17 mouse cellular contexts compared by ENCODE assay signal in the genomic region with DNA sequence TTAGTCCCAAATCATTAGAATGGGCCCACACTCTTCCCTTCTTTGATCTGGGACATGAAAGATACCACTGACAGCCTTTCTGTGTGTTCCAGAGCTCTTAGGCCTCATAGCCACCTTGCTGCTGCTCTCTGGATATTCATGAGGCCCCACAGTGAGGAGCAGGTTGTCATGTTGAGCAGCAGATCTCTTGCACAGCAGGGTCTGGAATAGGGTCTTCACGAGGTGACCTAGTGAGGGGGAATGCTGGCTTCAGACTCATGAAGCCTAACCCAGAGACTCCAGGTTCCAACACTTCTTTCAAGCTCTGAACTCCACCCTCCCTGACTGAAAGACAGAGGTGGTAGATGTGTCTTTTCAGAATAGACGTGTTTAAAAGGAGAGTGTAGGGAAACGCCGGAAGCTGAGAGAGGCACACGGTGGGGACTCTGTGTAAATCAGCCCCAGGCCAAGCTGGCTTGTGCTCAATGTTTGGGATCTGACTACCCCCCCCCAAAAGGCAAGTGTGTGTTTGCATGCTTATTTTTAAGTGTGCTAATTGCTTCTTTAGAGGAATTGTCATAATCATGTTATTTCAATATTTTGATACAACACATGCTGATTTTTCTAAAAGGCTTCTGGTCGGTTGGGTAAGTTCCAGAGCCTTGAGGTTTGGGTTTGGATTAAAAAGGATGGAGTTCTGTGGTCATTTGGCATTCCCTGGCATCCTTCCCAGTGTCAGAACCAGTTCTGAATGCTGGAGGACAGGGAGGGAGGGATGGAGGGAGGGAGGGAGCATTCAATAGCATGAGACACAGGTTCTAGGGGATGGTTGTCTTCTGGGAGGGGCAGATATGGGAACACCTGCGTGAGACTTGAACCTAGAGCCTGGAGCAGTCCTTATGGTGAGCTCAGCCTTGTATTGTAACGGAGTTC.
DNase-seq lines count a peak whose midpoint lies in the region; ATAC-seq and TF ChIP-seq lines count a peak whose summit lies in the region.
"Had no signal": no experiment of that assay in that cellular context is flagged by ENCODE, and none has a peak within 500 bp of the region (broad histone marks: within the 10 kb centered on the region; RNA-seq: fewer than 3 reads in every experiment).

No protein-coding gene starts in this region.

- H3K27me3 ChIP-seq in liver, postnatal 0 days (ENCODE audit: insufficient read depth, low read length), result no peaks in the 10 kb centered on the region
- H3K27me3 ChIP-seq: midbrain, embryonic 12.5 days had no signal

- TF ChIP-seq EP300 in liver, postnatal 0 days (IDR thresholded peaks at IDR 0.05; ENCODE audit: low read depth), result no peak

- TF ChIP-seq POLR2A in brain, embryonic 14.5 days (IDR thresholded peaks at IDR 0.05; ENCODE audit: borderline replicate concordance, extremely low read depth, insufficient read depth, insufficient read length, poor library complexity, severe bottlenecking), result no peak

- no peak overlapping the region for H3K4me3 ChIP-seq in liver, postnatal 0 days (ENCODE audit: low read depth, low read length)
- H3K4me3 ChIP-seq: limb, embryonic 13.5 days; midbrain, embryonic 12.5 days had no signal

- 72% methylated on average over 8 of the region's 8 CpGs for WGBS in liver, postnatal 0 days (ENCODE audit: insufficient replicate concordance)

- H3K9me3 ChIP-seq in liver, postnatal 0 days (ENCODE audit: low read length), result no peaks in the 10 kb centered on the region
- H3K9me3 ChIP-seq: limb, embryonic 13.5 days; midbrain, embryonic 12.5 days had no signal

- no peak overlapping the region for H3K9ac ChIP-seq in liver, postnatal 0 days (replicated peaks)
- H3K9ac ChIP-seq: limb, embryonic 13.5 days; midbrain, embryonic 12.5 days had no signal

- ATAC-seq in cerebellum, adult (ENCODE audit: insufficient number of reproducible peaks, low FRiP score, low TSS enrichment), result no peak
- ATAC-seq in liver, postnatal 0 days, result no peak

- peak; percentile 64 to 68 for DNase-seq in cerebellum, postnatal 14 days
- DNase-seq in left cerebral cortex, postnatal 4 days, result peak; percentile 18
- no peak for DNase-seq in left cerebral cortex, postnatal 14 days (ENCODE audit: low spot score in 2 of 2)
- DNase-seq in Muller cell, postnatal 12 days (ENCODE audit: inconsistent ontology term), result peak; percentile 93
- DNase-seq in brain, embryonic 14.5 days (ENCODE audit: low read depth), result peak; percentile 62
- DNase-seq in liver, postnatal 0 days, result no peak
- DNase-seq in B cell, adult 2 months, result no peak
- DNase-seq: heart, postnatal 14 days; kidney, adult 18-20 months; kidney, postnatal 14 days; right cerebral cortex, postnatal 4 days; thymus, postnatal 4 days had no signal

- H3K36me3 ChIP-seq in liver, postnatal 0 days (replicated peaks; ENCODE audit: insufficient read depth, low read length), result no peaks in the 10 kb centered on the region
- H3K36me3 ChIP-seq: limb, embryonic 13.5 days had no signal

- TF ChIP-seq CTCF in brain, embryonic 14.5 days (IDR thresholded peaks at IDR 0.05; ENCODE audit: borderline replicate concordance, extremely low read depth, insufficient read depth, insufficient read length), result no peak
- TF ChIP-seq CTCF in liver, postnatal 0 days (IDR thresholded peaks at IDR 0.05; ENCODE audit: low read depth), result no peak

- H3K4me1 ChIP-seq in liver, postnatal 0 days (ENCODE audit: insufficient read depth), result no peaks in the 10 kb centered on the region

- H3K27ac ChIP-seq in liver, postnatal 0 days (ENCODE audit: low read depth), result no peak overlapping the region
- H3K27ac ChIP-seq: limb, embryonic 13.5 days; macrophage; midbrain, embryonic 12.5 days had no signal

- intact Hi-C loops in left cerebral cortex, postnatal 4 days (cut with DNase I), result no loop called here
- intact Hi-C loops in left cerebral cortex, postnatal 14 days (cut with DNase I), result no loop called here

- no peak overlapping the region for H3K4me2 ChIP-seq in liver, postnatal 0 days (ENCODE audit: low read depth, low read length)
- H3K4me2 ChIP-seq: heart, embryonic 11.5 days; limb, embryonic 13.5 days; midbrain, embryonic 12.5 days had no signal

Comparison
In these comparisons a context has a peak if more than half of its experiments do, and no peak if none do; other contexts are left out.
1. DNase-seq: peak in cerebellum, postnatal 14 days (2 of 2), left cerebral cortex, postnatal 4 days (single experiment), Muller cell, postnatal 12 days (single experiment) and brain, embryonic 14.5 days (single experiment); none in left cerebral cortex, postnatal 14 days (0 of 2), liver, postnatal 0 days (single experiment) and B cell, adult 2 months (0 of 2).